Mouse (Mus musculus): ENCODE measurements around the gene Atrip.

The Atrip gene

GRCm38 (mm10) chr9:109058006-109058765 is 15.7 kb downstream of the Atrip start:
- no peaks in the 10 kb centered on the region for H3K27me3 ChIP-seq (ENCODE audit: control insufficient read depth, insufficient read depth, low read length, poor library complexity, severe bottlenecking)
- DNase-seq (ENCODE audit: low read depth, low spot score): peak; percentile 34
- H3K36me3 ChIP-seq (ENCODE audit: control insufficient read depth, insufficient read depth, low read length, poor library complexity, severe bottlenecking): peaks cover 13% of the 10 kb centered on the region

GRCm38 (mm10) chr9:109057543-109057942 is 16.4 kb downstream of the Atrip start:
- DNase-seq (ENCODE audit: low read depth, low spot score): peak; percentile 72
- H3K27me3 ChIP-seq (ENCODE audit: control insufficient read depth, insufficient read depth, low read length, poor library complexity, severe bottlenecking): no peaks in the 10 kb centered on the region

GRCm38 (mm10) chr9:109056916-109057315 is 17.0 kb downstream of the Atrip start:
- DNase-seq (ENCODE audit: low read depth, low spot score): no peak

More at GRCm38 (mm10) chr9:109057543-109057942, 16.4 kb downstream of the Atrip start:
- H3K36me3 ChIP-seq (ENCODE audit: control insufficient read depth, insufficient read depth, low read length, poor library complexity, severe bottlenecking): peaks cover 13% of the 10 kb centered on the region

GRCm38 (mm10) chr9:109056081-109056690 is 17.7 kb downstream of the Atrip start:
- Histone ChIP-seq H3K27me3 (ENCODE audit: control insufficient read depth, insufficient read depth, low read length, poor library complexity, severe bottlenecking) (no peaks in the 10 kb centered on the region), H3K36me3 (ENCODE audit: control insufficient read depth, insufficient read depth, low read length, poor library complexity, severe bottlenecking) (peaks cover 13% of the 10 kb centered on the region)
- DNase-seq (ENCODE audit: low read depth, low spot score): no peak

More at GRCm38 (mm10) chr9:109056916-109057315, 17.0 kb downstream of the Atrip start:
- no peaks in the 10 kb centered on the region for H3K27me3 ChIP-seq (ENCODE audit: control insufficient read depth, insufficient read depth, low read length, poor library complexity, severe bottlenecking)
- peaks cover 13% of the 10 kb centered on the region for H3K36me3 ChIP-seq (ENCODE audit: control insufficient read depth, insufficient read depth, low read length, poor library complexity, severe bottlenecking)

GRCm38 (mm10) chr9:109055271-109056030 is 18.5 kb downstream of the Atrip start:
- DNase-seq (ENCODE audit: low read depth, low spot score): peak; percentile 31
- no peaks in the 10 kb centered on the region for H3K27me3 ChIP-seq (ENCODE audit: control insufficient read depth, insufficient read depth, low read length, poor library complexity, severe bottlenecking)
- H3K36me3 ChIP-seq (ENCODE audit: control insufficient read depth, insufficient read depth, low read length, poor library complexity, severe bottlenecking): peaks cover 13% of the 10 kb centered on the region

- peak; percentile 87 for DNase-seq (ENCODE audit: low read depth, low spot score)
Observed at GRCm38 (mm10) chr9:109054712-109055111, 19.2 kb downstream of the Atrip start.

GRCm38 (mm10) chr9:109053851-109054250 is 20.1 kb downstream of the Atrip start:
- Histone ChIP-seq H3K36me3 (ENCODE audit: control insufficient read depth, insufficient read depth, low read length, poor library complexity, severe bottlenecking) (peaks cover 13% of the 10 kb centered on the region), H3K27me3 (ENCODE audit: control insufficient read depth, insufficient read depth, low read length, poor library complexity, severe bottlenecking) (no peaks in the 10 kb centered on the region)
- DNase-seq (ENCODE audit: low read depth, low spot score): peak; percentile 16

More at GRCm38 (mm10) chr9:109054712-109055111, 19.2 kb downstream of the Atrip start:
- Histone ChIP-seq H3K27me3 (ENCODE audit: control insufficient read depth, insufficient read depth, low read length, poor library complexity, severe bottlenecking) (no peaks in the 10 kb centered on the region), H3K36me3 (ENCODE audit: control insufficient read depth, insufficient read depth, low read length, poor library complexity, severe bottlenecking) (peaks cover 13% of the 10 kb centered on the region)

- H3K27me3 ChIP-seq (ENCODE audit: control insufficient read depth, insufficient read depth, low read length, poor library complexity, severe bottlenecking): no peaks in the 10 kb centered on the region
- no peak for DNase-seq (ENCODE audit: low read depth, low spot score)
Observed at GRCm38 (mm10) chr9:109053366-109053765, 20.6 kb downstream of the Atrip start.

GRCm38 (mm10) chr9:109052490-109053260 is 21.2 kb downstream of the Atrip start:
- DNase-seq (ENCODE audit: low read depth, low spot score): peak; percentile 58
- Histone ChIP-seq H3K36me3 (ENCODE audit: control insufficient read depth, insufficient read depth, low read length, poor library complexity, severe bottlenecking) (peaks cover 11% of the 10 kb centered on the region), H3K27me3 (ENCODE audit: control insufficient read depth, insufficient read depth, low read length, poor library complexity, severe bottlenecking) (no peaks in the 10 kb centered on the region)

More at GRCm38 (mm10) chr9:109053366-109053765, 20.6 kb downstream of the Atrip start:
- H3K36me3 ChIP-seq (ENCODE audit: control insufficient read depth, insufficient read depth, low read length, poor library complexity, severe bottlenecking): peaks cover 13% of the 10 kb centered on the region

- peak; percentile 94 for DNase-seq (ENCODE audit: low read depth, low spot score)
- peaks cover 9% of the 10 kb centered on the region for H3K36me3 ChIP-seq (ENCODE audit: control insufficient read depth, insufficient read depth, low read length, poor library complexity, severe bottlenecking)
- no peaks in the 10 kb centered on the region for H3K27me3 ChIP-seq (ENCODE audit: control insufficient read depth, insufficient read depth, low read length, poor library complexity, severe bottlenecking)
Observed at GRCm38 (mm10) chr9:109051651-109052489, 22.1 kb downstream of the Atrip start.

GRCm38 (mm10) chr9:109051011-109051501 is 22.9 kb downstream of the Atrip start:
- Histone ChIP-seq H3K27me3 (ENCODE audit: control insufficient read depth, insufficient read depth, low read length, poor library complexity, severe bottlenecking) (no peaks in the 10 kb centered on the region), H3K36me3 (ENCODE audit: control insufficient read depth, insufficient read depth, low read length, poor library complexity, severe bottlenecking) (peaks cover under 1% of the 10 kb centered on the region)
- peak; percentile 91 for DNase-seq (ENCODE audit: low read depth, low spot score)

GRCm38 (mm10) chr9:109050674-109050997 is 23.3 kb downstream of the Atrip start:
- no peaks in the 10 kb centered on the region for H3K27me3 ChIP-seq (ENCODE audit: control insufficient read depth, insufficient read depth, low read length, poor library complexity, severe bottlenecking)
- DNase-seq (ENCODE audit: low read depth, low spot score): no peak
- H3K36me3 ChIP-seq (ENCODE audit: control insufficient read depth, insufficient read depth, low read length, poor library complexity, severe bottlenecking): no peaks in the 10 kb centered on the region; the same call in none of the 2 replicates

- H3K27me3 ChIP-seq (ENCODE audit: control insufficient read depth, insufficient read depth, low read length, poor library complexity, severe bottlenecking): no peaks in the 10 kb centered on the region
- peak; percentile 44 for DNase-seq (ENCODE audit: low read depth, low spot score)
Observed at GRCm38 (mm10) chr9:109049996-109050673, 23.8 kb downstream of the Atrip start.

More at GRCm38 (mm10) chr9:109049996-109050673, 23.8 kb downstream of the Atrip start:
- no peaks in the 10 kb centered on the region; the same call in none of the 2 replicates for H3K36me3 ChIP-seq (ENCODE audit: control insufficient read depth, insufficient read depth, low read length, poor library complexity, severe bottlenecking)

Measured in splenic B cell, adult 2 months (primary cell).